Comparison of ENCODE assay signal across 18 mouse cellular contexts in genomic region chr6:48784406-48784805, GRCm38 (mm10). TPM values are rescaled to one million over a fixed set of nuclear protein-coding genes. Genes with fewer than 3 reads are reported as not detected.
"Had no signal": no experiment of that assay in that cellular context is flagged by ENCODE, and none has a peak within 500 bp of the region (broad histone marks: within the 10 kb centered on the region; RNA-seq: fewer than 3 reads in every experiment).

No protein-coding gene starts in this region.

- H3K9me3 ChIP-seq: limb, embryonic 10.5 days; midbrain, embryonic 15.5 days; neural tube, embryonic 13.5 days; stomach, embryonic 15.5 days had no signal

- H3K4me3 ChIP-seq: left cerebral cortex, adult 2 months; limb, embryonic 10.5 days; megakaryocyte, embryonic 14.5 days; midbrain, embryonic 15.5 days; neural tube, embryonic 13.5 days; stomach, embryonic 15.5 days had no signal

- H3K9ac ChIP-seq: liver, embryonic 14.5 days; midbrain, embryonic 15.5 days; neural tube, embryonic 13.5 days; stomach, embryonic 15.5 days had no signal

- H3K4me2 ChIP-seq: midbrain, embryonic 11.5 days; midbrain, embryonic 15.5 days; neural tube, embryonic 13.5 days; stomach, embryonic 15.5 days had no signal

- H3K36me3 ChIP-seq: limb, embryonic 10.5 days; midbrain, embryonic 15.5 days; neural tube, embryonic 13.5 days; stomach, embryonic 15.5 days had no signal

- H3K4me1 ChIP-seq: limb, embryonic 10.5 days; midbrain, embryonic 15.5 days; neural tube, embryonic 13.5 days; stomach, embryonic 15.5 days had no signal

- DNase-seq: kidney, adult 18-20 months; kidney, postnatal 25 days; lung, adult 2 months; retina, postnatal 1 day; right cerebral cortex, postnatal 4 days; thymus, postnatal 36 days had no signal

- H3K27me3 ChIP-seq: megakaryocyte, embryonic 14.5 days; midbrain, embryonic 15.5 days; neural tube, embryonic 13.5 days; stomach, embryonic 15.5 days had no signal

- H3K27ac ChIP-seq: left cerebral cortex, adult 2 months; limb, embryonic 10.5 days; liver, embryonic 14.5 days; macrophage; midbrain, embryonic 15.5 days; neural tube, embryonic 13.5 days had no signal

- ATAC-seq: midbrain, embryonic 15.5 days had no signal

RNA-seq across cellular contexts. Expression of gene Gimap3, which starts 13.8 kb away (rescaled TPM):
- total RNA-seq: layer of hippocampus, postnatal 25 days; left cerebral cortex, adult 2 months; left cerebral cortex, postnatal 14 days had no signal
- polyA plus RNA-seq: limb, embryonic 10.5 days; limb, embryonic 14.5 days; midbrain, embryonic 11.5 days; midbrain, embryonic 15.5 days; neural tube, embryonic 13.5 days had no signal

RNA-seq across cellular contexts. Expression of gene Gimap5, which starts 38.4 kb away (rescaled TPM):
- polyA plus RNA-seq: macrophage had no signal

RNA-seq across cellular contexts. Expression of gene Gimap1, which starts 45.6 kb away (rescaled TPM):
- polyA plus RNA-seq: macrophage had no signal
